ENCODE assay signal across 7 mouse cellular contexts in the genomic region with DNA sequence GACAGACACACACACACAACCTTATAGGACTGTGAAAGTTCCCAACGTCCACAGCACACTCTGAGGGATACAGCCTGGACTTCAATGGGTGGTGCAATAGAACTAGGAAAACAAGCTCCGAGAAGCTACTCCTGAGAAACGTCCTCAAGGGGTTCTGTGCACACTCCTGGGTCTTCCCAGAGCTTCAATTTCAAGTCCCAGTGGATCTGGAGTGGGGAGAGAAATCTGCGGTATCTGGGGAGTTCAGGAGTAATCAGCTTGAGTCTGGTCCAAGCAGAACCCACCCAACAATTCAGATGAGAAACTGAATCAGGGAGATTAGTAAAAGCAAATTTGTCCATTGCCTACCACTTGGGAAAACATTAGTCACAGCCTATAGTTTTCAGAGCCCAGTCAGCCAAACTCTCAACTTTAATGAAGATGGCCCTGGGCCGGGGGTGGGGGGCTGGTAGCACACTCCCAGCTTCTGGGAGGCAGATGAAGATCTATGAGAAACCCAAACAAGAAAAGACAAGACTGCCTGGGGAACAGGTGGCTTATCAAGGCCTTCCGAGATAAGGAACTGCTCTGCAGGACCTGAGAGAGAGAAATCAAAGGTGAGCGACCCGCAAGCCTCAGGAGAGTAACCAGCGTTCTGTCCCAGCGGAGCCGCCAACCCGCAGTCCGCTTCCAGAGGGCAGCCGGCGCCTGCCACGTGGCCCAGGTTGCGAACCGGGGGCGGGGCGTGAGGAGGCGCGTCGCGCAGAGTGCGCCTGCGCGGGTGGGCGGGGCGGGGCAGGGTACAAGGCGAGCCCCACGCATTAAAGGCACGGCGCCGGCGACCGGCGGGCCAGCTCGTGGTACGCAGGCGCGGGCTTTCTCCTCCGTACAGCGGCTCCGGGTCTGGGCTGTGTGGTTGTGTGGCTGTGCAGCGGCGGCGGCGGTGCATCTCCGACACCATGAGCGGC. TPM values are rescaled to one million over a fixed set of nuclear protein-coding genes. Genes with fewer than 3 reads are reported as not detected.
DNase-seq lines count a peak whose midpoint lies in the region; ATAC-seq and TF ChIP-seq lines count a peak whose summit lies in the region.

Ppa1 (plus strand) TSS at position 763 of the 947 bp plus-strand sequence.

- H3K4me1 ChIP-seq in embryonic facial prominence, embryonic 11.5 days (ENCODE audit: control insufficient read depth, insufficient read depth, low read length), result no peaks in the 10 kb centered on the region
- H3K4me1 ChIP-seq in kidney, adult 2 months (ENCODE audit: control insufficient read depth, insufficient read depth, low read length), result peaks cover 7% of the 10 kb centered on the region; the same call in 1 of the 2 replicates
- peaks cover 18% of the 10 kb centered on the region for H3K4me1 ChIP-seq in limb, embryonic 12.5 days (replicated peaks)
- peaks cover 21% of the 10 kb centered on the region for H3K4me1 ChIP-seq in midbrain, embryonic 15.5 days
- no peaks in the 10 kb centered on the region for H3K4me1 ChIP-seq in spleen, adult 2 months (ENCODE audit: control insufficient read depth, insufficient read depth, insufficient read length)

- DNase-seq in adrenal gland, postnatal 14 days, result peak; percentile 94
- DNase-seq in embryonic facial prominence, embryonic 11.5 days (ENCODE audit: low spot score), result peak; percentile 92
- DNase-seq in heart, adult 11 months, result peak; percentile 99
- DNase-seq in kidney, adult 2 months, result peak; percentile 91
- peak; percentile 69 to 79 for DNase-seq in spleen, adult 2 months (ENCODE audit: low read depth in 1 of 2, low spot score in 2 of 2)

- peak; percentile 97 for ATAC-seq in embryonic facial prominence, embryonic 11.5 days (replicated peaks; ENCODE audit: insufficient number of reproducible peaks, low FRiP score, low TSS enrichment, low read depth)
- peak; percentile 96 for ATAC-seq in limb, embryonic 12.5 days (ENCODE audit: insufficient number of reproducible peaks, insufficient read depth, low FRiP score, low TSS enrichment, low read depth)
- peak; percentile 98 for ATAC-seq in midbrain, embryonic 15.5 days (replicated peaks)

- peak within 1 kb of the TSS; percentile 72 for H3K4me3 ChIP-seq in embryonic facial prominence, embryonic 11.5 days (ENCODE audit: low read depth, low read length)
- peak within 1 kb of the TSS; percentile 95 for H3K4me3 ChIP-seq in kidney, adult 2 months (ENCODE audit: insufficient read depth, low read depth, low read length)
- H3K4me3 ChIP-seq in limb, embryonic 12.5 days (replicated peaks), result peak within 1 kb of the TSS; percentile 85
- peak within 1 kb of the TSS; percentile 86 for H3K4me3 ChIP-seq in midbrain, embryonic 15.5 days
- H3K4me3 ChIP-seq in spleen, adult 2 months (ENCODE audit: extremely low read depth, insufficient read depth, insufficient read length), result peak within 1 kb of the TSS; percentile 97

- H3K4me2 ChIP-seq in embryonic facial prominence, embryonic 11.5 days (ENCODE audit: low read depth, low read length), result peak within 1 kb of the TSS; percentile 80
- H3K4me2 ChIP-seq in limb, embryonic 12.5 days, result peak within 1 kb of the TSS; percentile 91
- H3K4me2 ChIP-seq in midbrain, embryonic 15.5 days, result peak within 1 kb of the TSS; percentile 88

- H3K27ac ChIP-seq in embryonic facial prominence, embryonic 11.5 days (replicated peaks; ENCODE audit: low read depth, low read length), result peak within 1 kb of the TSS; percentile 76; the same call in 1 of the 2 replicates
- H3K27ac ChIP-seq in kidney, adult 2 months (ENCODE audit: insufficient read depth, low read depth, low read length), result no peak within 1 kb of the TSS
- H3K27ac ChIP-seq in limb, embryonic 12.5 days, result peak within 1 kb of the TSS; percentile 77
- peak within 1 kb of the TSS; percentile 86 for H3K27ac ChIP-seq in midbrain, embryonic 15.5 days
- H3K27ac ChIP-seq in spleen, adult 2 months (ENCODE audit: insufficient read depth, low read length), result peak within 1 kb of the TSS; percentile 26; the same call in 1 of the 2 replicates

- no peaks in the 10 kb centered on the region for H3K9me3 ChIP-seq in embryonic facial prominence, embryonic 11.5 days (replicated peaks; ENCODE audit: control insufficient read depth, low read length)
- no peaks in the 10 kb centered on the region for H3K9me3 ChIP-seq in limb, embryonic 12.5 days
- no peaks in the 10 kb centered on the region for H3K9me3 ChIP-seq in midbrain, embryonic 15.5 days

- H3K36me3 ChIP-seq in embryonic facial prominence, embryonic 11.5 days (replicated peaks; ENCODE audit: control insufficient read depth, insufficient read depth, low read depth, low read length), result no peaks in the 10 kb centered on the region
- H3K36me3 ChIP-seq in kidney, adult 2 months (ENCODE audit: control insufficient read depth, insufficient read depth, low read length), result no peaks in the 10 kb centered on the region
- peaks cover 13% of the 10 kb centered on the region for H3K36me3 ChIP-seq in limb, embryonic 12.5 days
- no peaks in the 10 kb centered on the region for H3K36me3 ChIP-seq in midbrain, embryonic 15.5 days (replicated peaks)
- no peaks in the 10 kb centered on the region for H3K36me3 ChIP-seq in spleen, adult 2 months (ENCODE audit: control insufficient read depth, insufficient read depth, low read length)

- 3% methylated on average over 50 of the region's 50 CpGs for WGBS in embryonic facial prominence, embryonic 11.5 days
- 3% methylated on average over 50 of the region's 50 CpGs for WGBS in kidney, adult 2 months
- 3% methylated on average over 50 of the region's 50 CpGs for WGBS in limb, embryonic 12.5 days
- 2% methylated on average over 50 of the region's 50 CpGs for WGBS in midbrain, embryonic 15.5 days
- whole genome bisulfite sequencing in spleen, adult 2 months, result 4% methylated on average over 50 of the region's 50 CpGs

- no peaks in the 10 kb centered on the region for H3K27me3 ChIP-seq in embryonic facial prominence, embryonic 11.5 days (ENCODE audit: control insufficient read depth, insufficient read depth, low read length)
- no peaks in the 10 kb centered on the region for H3K27me3 ChIP-seq in kidney, adult 2 months (replicated peaks; ENCODE audit: control insufficient read depth, insufficient read depth, low read length)
- H3K27me3 ChIP-seq in limb, embryonic 12.5 days, result no peaks in the 10 kb centered on the region
- no peaks in the 10 kb centered on the region for H3K27me3 ChIP-seq in midbrain, embryonic 15.5 days (replicated peaks)
- H3K27me3 ChIP-seq in spleen, adult 2 months (ENCODE audit: control insufficient read depth, insufficient read depth, low read length), result no peaks in the 10 kb centered on the region

- TF ChIP-seq POLR2A in kidney, adult 2 months (IDR thresholded peaks at IDR 0.05; ENCODE audit: low read depth, low read length), result no peak
- peak; percentile 42 for TF ChIP-seq POLR2A in spleen, adult 2 months (IDR thresholded peaks at IDR 0.05; ENCODE audit: low read depth, low read length)

- peak within 1 kb of the TSS; percentile 88 for H3K9ac ChIP-seq in embryonic facial prominence, embryonic 11.5 days (replicated peaks; ENCODE audit: low read length)
- peak within 1 kb of the TSS; percentile 87 for H3K9ac ChIP-seq in limb, embryonic 12.5 days (replicated peaks)
- H3K9ac ChIP-seq in midbrain, embryonic 15.5 days, result peak within 1 kb of the TSS; percentile 84

- no peak for TF ChIP-seq CTCF in kidney, adult 2 months (conservative IDR thresholded peaks at IDR 0.05; ENCODE audit: insufficient read depth, insufficient read length, low read depth, low read length)
- no peak for TF ChIP-seq CTCF in spleen, adult 2 months (IDR thresholded peaks at IDR 0.05; ENCODE audit: extremely low read depth, insufficient read depth, insufficient read length, insufficient replicate concordance)

RNA-seq across cellular contexts. Expression of gene Ppa1, which starts in this region (rescaled TPM):
- total RNA-seq in adrenal gland, postnatal 14 days (2021), result 169 and 183 TPM in 2 replicates
- 312 and 320 TPM in 2 replicates for polyA plus RNA-seq in embryonic facial prominence, embryonic 11.5 days (2014; fragmentation: Nextera tagmentation; extraction: Ambion mirVana)
- 34.6 and 34.9 TPM in 2 replicates for polyA plus RNA-seq in kidney, adult 2 months (2012; rRNA removed)
- polyA plus RNA-seq in limb, embryonic 12.5 days (2016; fragmentation: Nextera tagmentation; extraction: Ambion mirVana), result 234 and 242 TPM in 2 replicates
- 209 and 210 TPM in 2 replicates for polyA plus RNA-seq in midbrain, embryonic 15.5 days (2015; fragmentation: Nextera tagmentation; extraction: Ambion mirVana)
- polyA plus RNA-seq in spleen, adult 2 months (2012; rRNA removed), result 8.2 and 9.5 TPM in 2 replicates
